Mouse (Mus musculus): ENCODE measurements around the gene Gm20807.
"Not testable (repeated sequence)": the region's sequence is repeated elsewhere in the genome, so short reads cannot be mapped to it uniquely, and the experiment has no call there.

The Gm20807 gene

DNA sequence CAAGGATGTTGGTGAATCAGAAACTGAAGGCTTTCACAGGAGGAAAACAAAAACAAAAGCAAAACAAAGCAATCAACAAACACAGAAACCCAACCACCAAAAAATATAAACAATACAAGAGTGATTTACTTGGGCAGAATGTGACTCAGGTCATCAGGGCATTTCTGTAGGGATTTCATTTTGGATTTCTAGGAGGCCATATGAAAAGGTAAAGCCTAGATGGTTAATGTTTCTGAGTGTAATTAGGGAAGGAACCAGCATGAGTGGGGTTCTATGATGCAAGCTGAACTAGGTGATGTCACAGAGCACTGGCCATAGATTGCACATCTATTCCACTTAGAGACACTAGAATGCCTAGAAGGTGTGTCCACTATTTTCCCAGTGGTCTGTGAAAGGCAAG, at the start of gene Gm20807:
Gene Gm20807, plus strand, starts transcription at position 301 of the 400 bp plus-strand sequence.
- DNase-seq (ENCODE audit: low spot score in 2 of 2), result not testable (repeated sequence)
